Mouse (Mus musculus): Measurements from ENCODE around the gene Gpkow. TPM values are rescaled to one million over a fixed set of nuclear protein-coding genes. Genes with fewer than 3 reads are reported as not detected.
"Not testable (repeated sequence)": the region's sequence is repeated elsewhere in the genome, so short reads cannot be mapped to it uniquely, and the experiment has no call there.

Gpkow gene
- polyA plus RNA-seq, 1 experiment from 2014 or later, result 39.0 TPM

- Histone ChIP-seq H3K36me3 (ENCODE audit: control insufficient read depth, insufficient read depth, low read length) (no peaks in the 10 kb centered on the region), H3K27me3 (ENCODE audit: control insufficient read depth, insufficient read depth, low read length) (no peaks in the 10 kb centered on the region), H3K4me1 (ENCODE audit: control insufficient read depth, insufficient read depth, low read length) (no peaks in the 10 kb centered on the region), H3K4me3 (ENCODE audit: low read depth, low read length) (no peak overlapping the region), H3K9ac (replicated peaks; ENCODE audit: low read depth, low read length) (no peak overlapping the region), H3K9me3 (ENCODE audit: control insufficient read depth, low read depth, low read length) (no peaks in the 10 kb centered on the region), H3K4me2 (replicated peaks; ENCODE audit: low read depth, low read length) (no peak overlapping the region), H3K27ac (ENCODE audit: low read length) (no peak overlapping the region)
- ATAC-seq (ENCODE audit: insufficient number of reproducible peaks, insufficient read depth, low FRiP score, low read depth), result no peak
- WGBS, result 29% methylated on average over 1 of the region's 1 CpGs
Observed at GRCm38 (mm10) chrX:7744940-7745339, 48.0 kb downstream of the Gpkow start.

- H3K4me3 ChIP-seq (ENCODE audit: low read depth, low read length), result no peak overlapping the region
- no peaks in the 10 kb centered on the region for H3K9me3 ChIP-seq (ENCODE audit: control insufficient read depth, low read depth, low read length)
- no peak for ATAC-seq (ENCODE audit: insufficient number of reproducible peaks, insufficient read depth, low FRiP score, low read depth)
- H3K9ac ChIP-seq (replicated peaks; ENCODE audit: low read depth, low read length), result no peak overlapping the region
- H3K27me3 ChIP-seq (ENCODE audit: control insufficient read depth, insufficient read depth, low read length), result no peaks in the 10 kb centered on the region
- no peak overlapping the region for H3K4me2 ChIP-seq (replicated peaks; ENCODE audit: low read depth, low read length)
- WGBS, result 86% methylated on average over 8 of the region's 8 CpGs
- no peaks in the 10 kb centered on the region for H3K4me1 ChIP-seq (ENCODE audit: control insufficient read depth, insufficient read depth, low read length)
- H3K27ac ChIP-seq (ENCODE audit: low read length), result no peak overlapping the region
- no peaks in the 10 kb centered on the region for H3K36me3 ChIP-seq (ENCODE audit: control insufficient read depth, insufficient read depth, low read length)
Observed at GRCm38 (mm10) chrX:7745429-7745828, 48.5 kb downstream of the Gpkow start.

GRCm38 (mm10) chrX:7750432-7751116 lies 53.6 kb downstream of the Gpkow start, which contains the start of gene Ccdc120:
TSS of gene Ccdc120 (minus strand) at chrX:7750905.
- Histone ChIP-seq H3K4me2 (replicated peaks; ENCODE audit: low read depth, low read length) (peak within 1 kb of the TSS; percentile 47), H3K4me3 (ENCODE audit: low read depth, low read length) (peak within 1 kb of the TSS; percentile 54), H3K27me3 (ENCODE audit: control insufficient read depth, insufficient read depth, low read length) (no peaks in the 10 kb centered on the region), H3K9me3 (ENCODE audit: control insufficient read depth, low read depth, low read length) (no peaks in the 10 kb centered on the region), H3K36me3 (ENCODE audit: control insufficient read depth, insufficient read depth, low read length) (no peaks in the 10 kb centered on the region), H3K9ac (replicated peaks; ENCODE audit: low read depth, low read length) (peak within 1 kb of the TSS; percentile 46), H3K4me1 (ENCODE audit: control insufficient read depth, insufficient read depth, low read length) (no peaks in the 10 kb centered on the region), H3K27ac (ENCODE audit: low read length) (no peak within 1 kb of the TSS)
- 14% methylated on average over 56 of the region's 56 CpGs for WGBS
- ATAC-seq (ENCODE audit: insufficient number of reproducible peaks, insufficient read depth, low FRiP score, low read depth), result peak; percentile 78; the same call in 1 of the 2 replicates

- not testable (repeated sequence) for H3K36me3 ChIP-seq (ENCODE audit: control insufficient read depth, insufficient read depth, low read length); H3K27me3 ChIP-seq (ENCODE audit: control insufficient read depth, insufficient read depth, low read length); H3K9me3 ChIP-seq (ENCODE audit: control insufficient read depth, low read depth, low read length); H3K4me2 ChIP-seq (replicated peaks; ENCODE audit: low read depth, low read length); H3K9ac ChIP-seq (replicated peaks; ENCODE audit: low read depth, low read length); ATAC-seq (ENCODE audit: insufficient number of reproducible peaks, insufficient read depth, low FRiP score, low read depth); H3K4me1 ChIP-seq (ENCODE audit: control insufficient read depth, insufficient read depth, low read length); H3K4me3 ChIP-seq (ENCODE audit: low read depth, low read length); H3K27ac ChIP-seq (ENCODE audit: low read length)
- WGBS, result 19% methylated on average over 3 of the region's 3 CpGs
Observed at GRCm38 (mm10) chrX:7753627-7754026, 56.7 kb downstream of the Gpkow start.

Other genes with a start within 250 kb of the Gpkow start
- gene Foxp3, start 123.5 kb upstream of the Gpkow start, polyA plus RNA-seq (2014; fragmentation: Nextera tagmentation; extraction: Ambion mirVana), result 0.07 TPM in 1 of 2 replicates, not detected in the other
- gene Ppp1r3f, start 122.8 kb upstream of the Gpkow start, polyA plus RNA-seq (2014; fragmentation: Nextera tagmentation; extraction: Ambion mirVana), result 1.9 TPM in 2 replicates
- 26.2 and 29.4 TPM in 2 replicates for gene Ccdc22, start 91.6 kb upstream of the Gpkow start, polyA plus RNA-seq (2014; fragmentation: Nextera tagmentation; extraction: Ambion mirVana)
- 0.13 TPM in 1 of 2 replicates, not detected in the other for gene Cacna1f, start 90.0 kb upstream of the Gpkow start, polyA plus RNA-seq (2014; fragmentation: Nextera tagmentation; extraction: Ambion mirVana)
- 5.2 and 7.4 TPM in 2 replicates for gene Syp, start 58.7 kb upstream of the Gpkow start, polyA plus RNA-seq (2014; fragmentation: Nextera tagmentation; extraction: Ambion mirVana)
- gene Prickle3, start 39.9 kb upstream of the Gpkow start, polyA plus RNA-seq (2014; fragmentation: Nextera tagmentation; extraction: Ambion mirVana), result 11.1 and 12.0 TPM in 2 replicates
- 299 and 310 TPM in 2 replicates for gene Plp2, start 25.7 kb upstream of the Gpkow start, polyA plus RNA-seq (2014; fragmentation: Nextera tagmentation; extraction: Ambion mirVana)
- 0.71 and 0.80 TPM in 2 replicates for gene Magix, start 15.9 kb upstream of the Gpkow start, polyA plus RNA-seq (2014; fragmentation: Nextera tagmentation; extraction: Ambion mirVana)
- gene Wdr45, start 17.2 kb downstream of the Gpkow start, polyA plus RNA-seq (2014; fragmentation: Nextera tagmentation; extraction: Ambion mirVana), result 26.7 and 28.8 TPM in 2 replicates
- 0.54 TPM in 1 of 2 replicates, not detected in the other for gene Gm45208, start 25.1 kb downstream of the Gpkow start, polyA plus RNA-seq (2014; fragmentation: Nextera tagmentation; extraction: Ambion mirVana)
- 91.5 and 95.7 TPM in 2 replicates for gene Praf2, start 31.3 kb downstream of the Gpkow start, polyA plus RNA-seq (2014; fragmentation: Nextera tagmentation; extraction: Ambion mirVana)
- gene Ccdc120, start 53.8 kb downstream of the Gpkow start, polyA plus RNA-seq (2014; fragmentation: Nextera tagmentation; extraction: Ambion mirVana), result 18.5 and 24.6 TPM in 2 replicates
- gene Tfe3, start 65.4 kb downstream of the Gpkow start, polyA plus RNA-seq (2014; fragmentation: Nextera tagmentation; extraction: Ambion mirVana), result 20.9 and 22.3 TPM in 2 replicates
- gene Gripap1, start 92.6 kb downstream of the Gpkow start, polyA plus RNA-seq (2014; fragmentation: Nextera tagmentation; extraction: Ambion mirVana), result 35.7 and 41.8 TPM in 2 replicates
- 2.8 and 2.9 TPM in 2 replicates for gene Kcnd1, start 125.2 kb downstream of the Gpkow start, polyA plus RNA-seq (2014; fragmentation: Nextera tagmentation; extraction: Ambion mirVana)
- gene Otud5, start 144.2 kb downstream of the Gpkow start, polyA plus RNA-seq (2014; fragmentation: Nextera tagmentation; extraction: Ambion mirVana), result 28.5 and 33.6 TPM in 2 replicates
- gene Pim2, start 181.1 kb downstream of the Gpkow start, polyA plus RNA-seq (2014; fragmentation: Nextera tagmentation; extraction: Ambion mirVana), result 8.0 and 10.8 TPM in 2 replicates
- 16.8 and 17.4 TPM in 2 replicates for gene Slc35a2, start 186.9 kb downstream of the Gpkow start, polyA plus RNA-seq (2014; fragmentation: Nextera tagmentation; extraction: Ambion mirVana)
- gene Pqbp1, start 202.1 kb downstream of the Gpkow start, polyA plus RNA-seq (2014; fragmentation: Nextera tagmentation; extraction: Ambion mirVana), result 102 and 104 TPM in 2 replicates
- gene Timm17b, start 202.2 kb downstream of the Gpkow start, polyA plus RNA-seq (2014; fragmentation: Nextera tagmentation; extraction: Ambion mirVana), result 159 and 172 TPM in 2 replicates
- gene Gm10491, start 210.7 kb downstream of the Gpkow start, polyA plus RNA-seq (2014; fragmentation: Nextera tagmentation; extraction: Ambion mirVana), result not detected in 2 replicates
- gene Gm10490, start 212.4 kb downstream of the Gpkow start, polyA plus RNA-seq (2014; fragmentation: Nextera tagmentation; extraction: Ambion mirVana), result not detected in 2 replicates
- gene Pcsk1n, start 222.7 kb downstream of the Gpkow start, polyA plus RNA-seq (2014; fragmentation: Nextera tagmentation; extraction: Ambion mirVana), result 9.0 and 9.5 TPM in 2 replicates
- gene Eras, start 231.5 kb downstream of the Gpkow start, polyA plus RNA-seq (2014; fragmentation: Nextera tagmentation; extraction: Ambion mirVana), result not detected in 2 replicates

All from stomach, embryonic 14.5 days (tissue).